Mouse (Mus musculus) testis, adult 2 months (tissue): Measurements from ENCODE around the gene Prkra. TPM values are rescaled to one million over a fixed set of nuclear protein-coding genes. Genes with fewer than 3 reads are reported as not detected.
A peak's percentile ranks its signal among the peaks of the same experiment; 100 is the strongest.

Experiments used
- H3K27ac ChIP-seq: fragments of 200-500 bp; 2 replicates; pipeline ENCODE4 v1.5.1; 2012; ENCODE audit warnings: low read depth, low read length; ENCODE audit not compliant: control insufficient read depth, insufficient read depth
- H3K27me3 ChIP-seq: fragments of 200-500 bp; 2 replicates; pipeline ENCODE4 v1.6.1; 2012; ENCODE audit warnings: mild to moderate bottlenecking, low read length, moderate library complexity; ENCODE audit not compliant: control insufficient read depth, insufficient read depth
- H3K36me3 ChIP-seq: fragments of 200-500 bp; 2 replicates; pipeline ENCODE4 v1.6.1; 2012; ENCODE audit warnings: mild to moderate bottlenecking, low read length; ENCODE audit not compliant: control insufficient read depth, insufficient read depth
- H3K4me1 ChIP-seq: fragments of 200-500 bp; 2 replicates; pipeline ENCODE4 v1.6.1; 2012; ENCODE audit warnings: low read length; ENCODE audit not compliant: control insufficient read depth, insufficient read depth
- H3K4me3 ChIP-seq: fragments of 200-500 bp; 2 replicates; pipeline ENCODE4 v1.5.1; 2012; ENCODE audit warnings: low read depth, mild to moderate bottlenecking, low read length, moderate library complexity, mixed read lengths; ENCODE audit not compliant: control insufficient read depth
- CTCF ChIP-seq: fragments of 200-500 bp; IDR thresholded peaks from 2 replicates; pipeline ENCODE4 v1.5.1; 2012; ENCODE audit warnings: low read depth, mild to moderate bottlenecking, inconsistent platforms, low read length, moderate library complexity; ENCODE audit not compliant: control insufficient read depth, insufficient read depth, insufficient replicate concordance
- POLR2A ChIP-seq: fragments of 200-500 bp; IDR thresholded peaks from 2 replicates; pipeline ENCODE4 v1.6.1; 2012; ENCODE audit warnings: low read depth, mild to moderate bottlenecking, inconsistent platforms, low read length, moderate library complexity; ENCODE audit not compliant: control insufficient read depth
- polyA plus RNA-seq: library from polyadenylated mRNA; depleted of rRNA; stranded (reverse); fragments of >200 nt; gene quantifications from 2 replicates; pipeline ENCODE4 v1.2.3, GENCODE M21; 2012

The Prkra gene
- polyA plus RNA-seq, 1 experiment = 21.1 TPM

DNA sequence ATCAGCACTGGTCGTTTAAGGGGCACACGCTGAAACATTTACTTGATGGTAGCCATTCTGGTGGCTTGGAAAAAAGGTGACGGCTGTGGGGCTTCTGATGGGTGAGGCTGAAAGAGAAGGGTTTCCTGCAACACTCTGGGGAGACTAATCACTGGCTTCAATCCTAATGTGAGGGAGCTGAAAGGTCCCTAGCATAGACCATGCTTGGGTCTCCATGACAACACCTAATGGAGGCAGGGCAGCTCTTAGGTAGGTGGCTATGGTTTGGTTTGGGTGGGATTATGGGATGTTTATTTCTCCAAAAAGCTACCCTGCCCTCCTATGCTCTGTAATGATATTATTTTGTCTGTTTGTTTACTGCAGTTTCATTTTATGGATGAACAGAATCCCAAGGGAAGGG is 7.6 kb upstream of the Prkra start:
- no peaks in the 10 kb centered on the region for H3K27me3 ChIP-seq
- no peaks in the 10 kb centered on the region for H3K36me3 ChIP-seq
- no peak overlapping the region for H3K27ac ChIP-seq
- TF ChIP-seq POLR2A (no peak), CTCF (no peak)
- no peak overlapping the region for H3K4me3 ChIP-seq
- no peaks in the 10 kb centered on the region; the same call in 1 of the 2 replicates for H3K4me1 ChIP-seq

DNA sequence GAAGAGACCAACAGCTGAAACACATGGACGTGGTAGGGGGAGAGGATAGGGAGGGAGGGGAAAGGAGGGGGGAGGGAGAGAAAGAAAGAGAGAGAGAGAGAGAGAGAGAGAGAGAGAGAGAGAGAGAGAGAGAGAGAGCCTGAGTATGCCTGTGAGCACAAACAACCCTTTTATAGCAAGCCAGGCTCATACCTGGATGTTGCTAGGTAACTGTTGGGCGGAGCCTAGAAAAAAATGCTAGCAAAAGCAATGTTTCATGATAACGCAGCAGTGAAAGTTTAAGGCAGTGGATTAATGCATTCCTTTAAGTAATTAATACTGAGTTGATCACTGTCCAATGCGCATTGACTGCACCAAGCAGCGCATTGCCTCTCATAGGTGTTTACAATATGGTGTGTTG is 6.8 kb upstream of the Prkra start:
- no peak overlapping the region for H3K4me3 ChIP-seq
- H3K27ac ChIP-seq = no peak overlapping the region
- H3K4me1 ChIP-seq = no peaks in the 10 kb centered on the region; the same call in 1 of the 2 replicates
- TF ChIP-seq CTCF (no peak), POLR2A (no peak)
- no peaks in the 10 kb centered on the region for H3K36me3 ChIP-seq
- H3K27me3 ChIP-seq = no peaks in the 10 kb centered on the region

DNA sequence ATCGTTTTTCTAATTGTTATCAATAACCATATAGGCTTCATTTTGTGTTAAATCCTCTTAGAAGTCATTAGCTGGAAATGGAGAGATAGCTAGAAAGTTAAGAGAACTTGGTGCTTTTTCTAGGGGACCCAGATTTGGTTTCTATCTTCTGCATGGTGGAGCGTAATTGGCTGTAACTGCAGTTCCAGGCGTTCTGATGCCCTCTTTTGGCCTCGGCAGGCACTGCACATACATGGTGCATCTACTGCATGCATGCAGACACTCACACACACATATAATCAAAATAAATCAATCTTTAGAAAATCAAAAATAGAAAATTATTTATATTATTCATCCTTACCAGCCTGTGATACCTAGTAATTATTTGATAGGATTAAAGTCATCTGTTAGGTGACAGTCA is 5.3 kb upstream of the Prkra start:
- TF ChIP-seq POLR2A (no peak), CTCF (no peak)
- peaks cover 2% of the 10 kb centered on the region for H3K4me1 ChIP-seq
- H3K27ac ChIP-seq = no peak overlapping the region
- H3K4me3 ChIP-seq = no peak overlapping the region
- H3K27me3 ChIP-seq = no peaks in the 10 kb centered on the region
- no peaks in the 10 kb centered on the region for H3K36me3 ChIP-seq

GRCm38 (mm10) chr2:76648666-76649141 is 889 bp upstream of the Prkra start:
- Histone ChIP-seq H3K4me1 (peaks cover 14% of the 10 kb centered on the region), H3K27ac (no peak overlapping the region; the same call in 1 of the 2 replicates), H3K36me3 (no peaks in the 10 kb centered on the region), H3K4me3 (peak overlapping the region; percentile 62; the same call in 1 of the 2 replicates), H3K27me3 (no peaks in the 10 kb centered on the region)
- TF ChIP-seq CTCF (no peak), POLR2A (no peak)

DNA sequence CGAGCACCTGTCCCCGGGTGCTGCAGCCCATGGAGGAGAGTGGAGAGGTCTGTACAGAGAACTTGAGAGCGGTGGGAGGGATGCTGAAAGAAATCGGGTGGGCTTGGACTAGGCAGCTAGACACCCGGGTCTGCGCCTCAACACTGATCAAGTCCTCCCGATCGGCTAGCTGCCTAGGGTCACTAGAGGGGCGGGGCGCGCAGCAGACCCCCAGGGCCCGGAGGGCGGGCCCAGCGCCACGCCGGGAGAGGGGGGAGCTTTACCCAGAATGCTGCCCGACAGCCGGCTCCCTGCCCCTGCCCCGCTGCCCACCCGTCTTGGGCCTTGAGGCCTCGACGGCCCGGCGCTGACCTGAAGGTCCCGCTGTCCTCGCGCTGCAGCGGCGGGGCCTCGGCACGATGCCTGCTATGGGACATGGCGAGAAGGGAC is 360 bp downstream of the Prkra start:
- Histone ChIP-seq H3K27ac (peak overlapping the region; percentile 91), H3K4me3 (peak overlapping the region; percentile 99), H3K4me1 (peaks cover 14% of the 10 kb centered on the region), H3K36me3 (no peaks in the 10 kb centered on the region), H3K27me3 (no peaks in the 10 kb centered on the region)
- TF ChIP-seq CTCF = no peak
- TF ChIP-seq POLR2A = no peak; the same call in 1 of the 2 replicates

- Histone ChIP-seq H3K27ac (peak overlapping the region; percentile 56), H3K4me1 (peaks cover 13% of the 10 kb centered on the region), H3K4me3 (no peak overlapping the region), H3K27me3 (no peaks in the 10 kb centered on the region), H3K36me3 (no peaks in the 10 kb centered on the region)
- TF ChIP-seq POLR2A (no peak), CTCF (no peak)
These were observed 4.0 kb downstream of the Prkra start for GRCm38 (mm10) chr2:76643801-76644200.

GRCm38 (mm10) chr2:76639637-76640036 is 8.2 kb downstream of the Prkra start:
- Histone ChIP-seq H3K27ac (no peak overlapping the region), H3K4me3 (no peak overlapping the region), H3K27me3 (no peaks in the 10 kb centered on the region), H3K4me1 (no peaks in the 10 kb centered on the region), H3K36me3 (no peaks in the 10 kb centered on the region)
- TF ChIP-seq CTCF (no peak), POLR2A (no peak)
